Mouse (Mus musculus) layer of hippocampus, adult 2 months (tissue): ENCODE measurements around the gene Clec4g. TPM values are rescaled to one million over a fixed set of nuclear protein-coding genes. Genes with fewer than 3 reads are reported as not detected.

ENCODE experiments used
- DNase-seq, 2 experiments: peaks; one replicate each; pipeline ENCODE4 v3.0.0; 2022; ENCODE audit warnings: low spot score in 2 of 2
- H3K27ac ChIP-seq: fragments of 200-600 bp; 2 replicates; pipeline ENCODE4 v1.8.1; 2022
- H3K4me3 ChIP-seq: fragments of 200-600 bp; 2 replicates; pipeline ENCODE4 v1.8.1; 2022; ENCODE audit warnings: mild to moderate bottlenecking
- CTCF ChIP-seq: fragments of 200-600 bp; conservative IDR thresholded peaks from 2 replicates; pipeline ENCODE4 v1.8.1; 2022; ENCODE audit warnings: antibody characterized with exemption, mild to moderate bottlenecking, moderate library complexity
- total RNA-seq, 2 experiments: library from RNA; stranded (reverse); gene quantifications; 2 replicates each; pipeline ENCODE4 v1.2.3; 2021

Gene Clec4g
- total RNA-seq, 2 experiments from 2014 or later = not detected

DNA sequence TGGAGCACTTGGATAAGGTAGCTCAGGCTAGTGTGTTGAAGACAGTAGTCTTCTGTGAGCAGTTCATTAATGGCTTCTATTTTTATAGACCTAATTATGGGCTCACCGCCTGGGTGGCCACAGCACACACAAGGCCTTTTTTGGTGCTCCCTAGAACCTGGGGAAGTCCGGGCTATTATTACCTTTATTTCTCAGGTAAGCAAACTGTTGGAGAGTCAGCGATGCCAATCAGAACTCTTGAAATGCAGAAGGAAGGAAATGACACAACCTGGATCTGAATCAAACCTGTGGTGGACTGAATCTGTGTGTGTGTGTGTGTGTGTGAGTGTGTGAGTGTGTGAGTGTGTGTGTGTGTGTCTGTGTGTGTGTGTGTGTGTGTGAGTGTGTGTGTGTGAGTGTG lies 26.3 kb downstream of the Clec4g start, which contains the start of gene Fcer2a:
TSS of gene Fcer2a (minus strand) at position 55 of the 400 bp plus-strand sequence.
- H3K27ac ChIP-seq = no peak within 1 kb of the TSS; the same call in 1 of the 2 replicates
- DNase-seq = no peak
- TF ChIP-seq CTCF = no peak
- no peak within 1 kb of the TSS for H3K4me3 ChIP-seq

GRCm38 (mm10) chr8:3690774-3691173 lies 29.7 kb downstream of the Clec4g start:
- DNase-seq = no peak
- no peak for TF ChIP-seq CTCF
- Histone ChIP-seq H3K4me3 (no peak overlapping the region), H3K27ac (no peak overlapping the region)

DNA sequence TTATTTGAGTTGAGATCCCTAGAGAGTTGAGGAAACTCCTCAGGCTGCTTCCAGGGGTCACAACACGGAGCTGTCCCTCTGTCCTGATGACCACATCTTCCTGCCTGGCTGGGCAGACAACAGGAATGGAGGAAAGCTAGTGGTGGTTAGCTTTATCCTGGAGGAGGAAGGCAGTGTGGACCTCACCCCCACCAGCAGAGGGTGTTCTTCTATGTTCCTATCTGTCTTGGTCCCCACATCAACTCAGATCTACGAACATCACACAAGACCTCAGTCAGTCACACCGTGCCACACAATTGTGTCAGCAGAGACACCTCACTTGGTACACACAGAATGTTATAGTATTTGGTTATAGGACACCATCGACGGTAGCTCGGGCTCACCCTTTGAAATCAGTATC lies 32.9 kb downstream of the Clec4g start:
- Histone ChIP-seq H3K27ac (no peak overlapping the region), H3K4me3 (no peak overlapping the region)
- peak; percentile 19 for TF ChIP-seq CTCF
- no peak for DNase-seq

DNA sequence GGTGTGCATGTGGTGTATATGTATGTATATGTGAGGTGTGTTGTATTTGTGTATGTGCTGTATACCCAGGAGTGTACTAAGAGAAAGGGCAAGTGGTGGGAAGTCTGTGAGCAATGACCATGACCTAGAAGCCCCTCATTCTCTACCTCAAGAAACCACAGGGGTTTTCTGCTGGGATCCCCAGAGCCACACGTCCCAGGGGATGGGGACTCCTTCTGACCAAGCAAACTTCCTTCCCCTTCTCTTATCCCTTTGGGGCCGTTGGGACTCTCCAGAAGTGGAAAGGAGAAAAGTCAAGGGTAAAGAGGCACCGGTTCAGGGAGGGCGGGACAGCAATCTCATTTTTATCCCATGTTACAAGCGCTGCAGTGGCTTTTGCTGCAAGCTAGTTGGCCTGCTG lies 35.0 kb downstream of the Clec4g start:
- DNase-seq = no peak
- TF ChIP-seq CTCF = no peak
- Histone ChIP-seq H3K27ac (no peak overlapping the region), H3K4me3 (no peak overlapping the region)

DNA sequence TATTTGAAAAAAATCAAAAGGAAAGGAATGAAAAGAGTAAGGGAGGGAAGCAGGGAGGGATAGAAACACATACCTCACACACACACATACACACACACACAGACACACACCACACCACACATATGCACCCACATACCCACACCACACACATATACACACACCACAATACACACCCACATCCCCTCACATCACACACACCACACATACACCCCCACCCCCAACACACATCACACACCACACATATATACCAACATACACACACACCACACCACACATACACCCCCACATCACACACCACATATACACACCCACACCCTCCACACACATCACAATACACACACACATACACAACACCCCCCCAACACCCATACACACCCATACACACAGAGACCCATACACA lies 35.9 kb downstream of the Clec4g start:
- Histone ChIP-seq H3K4me3 (no peak overlapping the region), H3K27ac (no peak overlapping the region)
- no peak for TF ChIP-seq CTCF
- DNase-seq = no peak

DNA sequence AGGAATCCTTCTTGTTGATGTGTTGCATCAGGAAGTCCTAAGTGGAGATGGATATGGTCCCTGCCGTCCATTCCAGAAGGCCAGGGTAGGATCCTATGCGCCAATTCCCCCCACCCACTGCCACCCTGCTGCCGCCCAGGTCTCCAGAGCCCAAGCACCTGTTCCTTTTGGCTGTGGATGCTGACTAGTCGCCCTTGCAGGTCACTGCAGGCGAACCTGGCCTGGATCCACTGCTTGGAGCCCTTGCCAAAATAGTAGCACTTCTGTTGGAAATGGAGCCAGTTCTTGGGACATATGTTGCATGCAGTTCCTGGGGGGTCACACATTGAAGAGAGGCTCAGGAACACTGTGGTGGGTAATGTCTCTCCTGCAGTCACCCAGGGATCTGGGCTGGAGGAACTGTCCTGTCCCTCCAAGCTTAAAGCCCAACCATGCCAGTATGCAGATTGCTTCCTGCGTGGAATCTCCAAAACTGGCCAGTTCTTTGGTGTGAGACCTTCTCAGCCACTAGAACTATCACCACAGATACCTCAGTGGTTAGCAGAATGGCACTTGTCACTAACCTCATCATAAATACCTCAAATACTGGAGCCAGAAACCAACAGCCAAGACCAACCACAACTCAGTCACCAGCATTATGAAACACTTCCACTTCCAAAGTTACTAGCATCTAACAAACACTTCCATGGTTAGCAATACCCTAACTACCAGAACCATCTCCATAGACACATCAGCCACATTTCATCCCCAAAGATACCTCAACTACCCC lies 36.9 kb downstream of the Clec4g start:
- no peak overlapping the region for H3K27ac ChIP-seq
- no peak overlapping the region for H3K4me3 ChIP-seq
- DNase-seq = no peak
- no peak for TF ChIP-seq CTCF

- no peak for DNase-seq
- Histone ChIP-seq H3K4me3 (no peak overlapping the region), H3K27ac (no peak overlapping the region)
- TF ChIP-seq CTCF = no peak
These were observed 38.0 kb downstream of the Clec4g start for GRCm38 (mm10) chr8:3682435-3682834.

GRCm38 (mm10) chr8:3679656-3680055 lies 40.8 kb downstream of the Clec4g start:
- TF ChIP-seq CTCF = no peak
- H3K27ac ChIP-seq = no peak overlapping the region
- H3K4me3 ChIP-seq = no peak overlapping the region
- no peak for DNase-seq

DNA sequence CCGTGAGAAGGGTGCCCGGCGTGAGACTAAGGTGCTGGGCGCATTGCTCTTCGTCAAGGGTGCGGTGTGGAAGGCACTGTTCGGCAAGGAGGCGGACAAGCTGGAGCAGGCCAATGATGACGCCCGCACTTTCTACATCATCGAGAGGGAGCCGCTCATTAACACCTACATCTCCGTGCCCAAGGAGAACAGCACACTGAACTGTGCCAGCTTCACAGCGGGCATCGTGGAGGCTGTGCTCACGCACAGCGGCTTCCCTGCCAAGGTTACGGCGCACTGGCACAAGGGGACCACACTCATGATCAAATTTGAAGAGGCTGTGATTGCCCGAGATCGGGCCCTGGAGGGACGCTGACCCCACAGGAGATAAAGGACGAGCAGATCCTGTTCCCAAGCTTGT lies 41.2 kb downstream of the Clec4g start:
- no peak overlapping the region for H3K27ac ChIP-seq
- DNase-seq = no peak
- TF ChIP-seq CTCF = no peak
- H3K4me3 ChIP-seq = no peak overlapping the region

DNA sequence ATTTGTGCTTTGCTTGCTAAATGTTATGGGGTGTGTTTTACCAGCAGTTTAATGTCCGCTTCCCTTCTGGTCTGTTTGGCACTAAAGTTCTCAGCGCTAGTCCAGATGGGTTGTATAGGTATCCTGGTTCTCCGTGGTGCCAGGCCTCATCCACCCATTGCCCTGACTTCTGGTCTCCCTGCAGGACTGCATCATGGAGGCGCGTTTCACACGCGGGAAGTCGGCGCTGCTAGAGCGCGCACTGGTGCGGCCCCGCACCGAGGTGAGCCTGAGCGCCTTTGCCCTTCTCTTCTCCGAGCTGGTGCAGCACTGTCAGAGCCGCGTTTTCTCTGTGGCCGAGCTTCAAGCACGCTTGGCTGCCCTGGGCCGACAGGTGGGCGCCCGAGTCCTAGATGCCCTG lies 41.6 kb downstream of the Clec4g start:
- no peak overlapping the region for H3K27ac ChIP-seq
- H3K4me3 ChIP-seq = no peak overlapping the region
- DNase-seq = no peak
- no peak for TF ChIP-seq CTCF

GRCm38 (mm10) chr8:3676993-3677579 lies 43.4 kb downstream of the Clec4g start:
- H3K4me3 ChIP-seq = peak overlapping the region; percentile 83
- TF ChIP-seq CTCF = no peak
- no peak for DNase-seq
- peak overlapping the region; percentile 93 for H3K27ac ChIP-seq

GRCm38 (mm10) chr8:3676131-3676992 lies 44.1 kb downstream of the Clec4g start, which contains the start of gene Trappc5:
Trappc5 (plus strand) TSS chr8:3676299.
- DNase-seq = peak; percentile 93 to 96
- peak within 1 kb of the TSS; percentile 83 for H3K4me3 ChIP-seq
- H3K27ac ChIP-seq = peak within 1 kb of the TSS; percentile 93
- peak; percentile 97 for TF ChIP-seq CTCF

- no peak overlapping the region for H3K27ac ChIP-seq
- H3K4me3 ChIP-seq = no peak overlapping the region
- DNase-seq = no peak
- TF ChIP-seq CTCF = no peak
These were observed 45.8 kb downstream of the Clec4g start for GRCm38 (mm10) chr8:3674671-3675070.
